14 mouse cellular contexts compared by ENCODE assay signal in the genomic region with DNA sequence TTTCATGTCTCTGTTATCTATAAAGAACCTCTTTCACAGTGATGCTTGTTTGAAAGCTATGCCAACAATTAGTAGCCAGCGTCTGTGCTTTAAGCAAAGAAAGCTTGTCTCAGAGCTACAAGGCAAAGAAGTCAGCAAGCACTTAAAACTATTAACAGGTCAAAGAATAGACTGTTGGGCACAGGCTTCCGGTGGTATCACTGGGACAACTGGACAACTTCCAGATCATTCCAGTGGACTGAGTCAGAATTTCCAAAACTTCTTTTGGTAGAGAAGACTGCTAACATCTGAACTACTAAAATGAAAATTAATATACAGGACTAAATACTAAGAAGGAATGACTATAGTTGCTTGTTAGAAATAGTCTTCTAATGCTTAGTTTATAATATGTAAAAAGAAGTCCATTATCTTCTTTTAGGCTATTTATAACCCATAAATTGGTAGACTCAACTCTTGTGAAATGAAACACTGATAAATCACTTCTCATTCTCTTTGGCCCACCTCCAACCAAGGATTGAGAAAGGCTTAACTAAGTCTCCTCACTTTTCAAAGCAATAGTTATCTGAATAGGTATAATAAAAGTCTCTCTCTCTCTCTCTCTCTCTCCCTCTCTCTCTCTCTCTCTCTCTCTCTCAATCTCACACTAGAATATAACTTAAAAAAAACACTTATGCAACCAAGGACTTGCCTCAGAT.
A peak's percentile ranks its signal among the peaks of the same experiment; 100 is the strongest.
DNase-seq lines count a peak whose midpoint lies in the region; ATAC-seq lines count a peak whose summit lies in the region.
"Had no signal": no experiment of that assay in that cellular context is flagged by ENCODE, and none has a peak within 500 bp of the region (broad histone marks: within the 10 kb centered on the region; RNA-seq: fewer than 3 reads in every experiment).

No protein-coding gene starts in this region.

- H3K27ac ChIP-seq in heart, embryonic 16.5 days (ENCODE audit: low read length): peak overlapping the region; percentile 91
- H3K27ac ChIP-seq in forebrain, embryonic 15.5 days (replicated peaks): no peak overlapping the region
- H3K27ac ChIP-seq in hindbrain, embryonic 12.5 days: no peak overlapping the region
- H3K27ac ChIP-seq: forebrain, embryonic 13.5 days; limb, embryonic 15.5 days had no signal

- DNase-seq in heart, adult 11 months: peak; percentile 87
- no peak for DNase-seq in heart, postnatal 36 days
- DNase-seq in 416B (ENCODE audit: low read depth): peak; percentile 30
- peak; percentile 10 for DNase-seq in brain, adult 2 months (ENCODE audit: low read depth, low spot score)
- no peak for DNase-seq in ovary, postnatal 10 days (ENCODE audit: low spot score)
- DNase-seq: cerebellum, adult 11 months; layer of hippocampus, postnatal 36 days; thymus, postnatal 14 days had no signal

- H3K4me1 ChIP-seq in heart, embryonic 16.5 days (ENCODE audit: control insufficient read depth, insufficient read depth, low read length): peaks cover 18% of the 10 kb centered on the region
- H3K4me1 ChIP-seq in forebrain, embryonic 15.5 days: no peaks in the 10 kb centered on the region
- H3K4me1 ChIP-seq in hindbrain, embryonic 12.5 days: no peaks in the 10 kb centered on the region
- H3K4me1 ChIP-seq: forebrain, embryonic 13.5 days; limb, embryonic 15.5 days had no signal

- ATAC-seq in heart, embryonic 16.5 days (replicated peaks; ENCODE audit: extremely low read depth, insufficient read depth, low FRiP score): peak; percentile 89
- no peak for ATAC-seq in forebrain, embryonic 15.5 days (replicated peaks)
- ATAC-seq in hindbrain, embryonic 12.5 days (ENCODE audit: low FRiP score): no peak
- ATAC-seq: forebrain, embryonic 13.5 days had no signal

- H3K36me3 ChIP-seq in heart, embryonic 16.5 days (ENCODE audit: control insufficient read depth, insufficient read depth): no peaks in the 10 kb centered on the region
- H3K36me3 ChIP-seq in forebrain, embryonic 15.5 days: no peaks in the 10 kb centered on the region
- H3K36me3 ChIP-seq in hindbrain, embryonic 12.5 days: no peaks in the 10 kb centered on the region
- H3K36me3 ChIP-seq: limb, embryonic 15.5 days had no signal

- intact Hi-C loops in heart, postnatal 36 days (cut with DNase I): no loop called here

- no peak overlapping the region for H3K9ac ChIP-seq in heart, embryonic 16.5 days (ENCODE audit: low read length)
- no peak overlapping the region for H3K9ac ChIP-seq in forebrain, embryonic 15.5 days (replicated peaks)
- no peak overlapping the region for H3K9ac ChIP-seq in hindbrain, embryonic 12.5 days
- H3K9ac ChIP-seq: forebrain, embryonic 13.5 days; limb, embryonic 15.5 days had no signal

- peak overlapping the region; percentile 31 for H3K4me2 ChIP-seq in heart, embryonic 16.5 days (ENCODE audit: low read depth, low read length)
- no peak overlapping the region for H3K4me2 ChIP-seq in forebrain, embryonic 15.5 days (replicated peaks)
- H3K4me2 ChIP-seq in hindbrain, embryonic 12.5 days (replicated peaks): no peak overlapping the region
- H3K4me2 ChIP-seq: forebrain, embryonic 13.5 days; limb, embryonic 15.5 days had no signal

- 12% methylated on average over 2 of the region's 2 CpGs for WGBS in heart, embryonic 16.5 days
- 63% methylated on average over 2 of the region's 2 CpGs for WGBS in forebrain, embryonic 15.5 days
- 86% methylated on average over 2 of the region's 2 CpGs for WGBS in hindbrain, embryonic 12.5 days

- no peak overlapping the region for H3K4me3 ChIP-seq in heart, embryonic 16.5 days (ENCODE audit: low read length)
- no peak overlapping the region for H3K4me3 ChIP-seq in forebrain, embryonic 15.5 days
- no peak overlapping the region for H3K4me3 ChIP-seq in hindbrain, embryonic 12.5 days
- H3K4me3 ChIP-seq: forebrain, embryonic 13.5 days; limb, embryonic 15.5 days had no signal

- no peaks in the 10 kb centered on the region for H3K9me3 ChIP-seq in heart, embryonic 16.5 days (replicated peaks; ENCODE audit: control insufficient read depth, low read length)
- no peaks in the 10 kb centered on the region for H3K9me3 ChIP-seq in forebrain, embryonic 15.5 days
- H3K9me3 ChIP-seq in hindbrain, embryonic 12.5 days (replicated peaks): no peaks in the 10 kb centered on the region
- H3K9me3 ChIP-seq: forebrain, embryonic 13.5 days; limb, embryonic 15.5 days had no signal

- H3K27me3 ChIP-seq in heart, embryonic 16.5 days (ENCODE audit: control insufficient read depth, insufficient read depth, low read length): no peaks in the 10 kb centered on the region
- no peaks in the 10 kb centered on the region for H3K27me3 ChIP-seq in forebrain, embryonic 15.5 days
- no peaks in the 10 kb centered on the region for H3K27me3 ChIP-seq in hindbrain, embryonic 12.5 days
- H3K27me3 ChIP-seq: CH12.LX; forebrain, embryonic 13.5 days; limb, embryonic 15.5 days had no signal

Comparison
In these comparisons a context has a peak if more than half of its experiments do, and no peak if none do; other contexts are left out.
1. DNase-seq: peak in heart, adult 11 months (single experiment), 416B (single experiment) and brain, adult 2 months (single experiment); none in heart, postnatal 36 days (0 of 2) and ovary, postnatal 10 days (single experiment).